Mouse (Mus musculus): ENCODE data around the gene 1700088E04Rik.

The 1700088E04Rik gene

GRCm38 (mm10) chr15:79103264-79103663, 37.8 kb downstream of the 1700088E04Rik start:
- no peak for ATAC-seq (ENCODE audit: insufficient number of reproducible peaks, low FRiP score, low TSS enrichment)

- no peak for ATAC-seq (ENCODE audit: insufficient number of reproducible peaks, low FRiP score, low TSS enrichment)
Observed at GRCm38 (mm10) chr15:79101531-79101930, 39.5 kb downstream of the 1700088E04Rik start.

- no peak for ATAC-seq (ENCODE audit: insufficient number of reproducible peaks, low FRiP score, low TSS enrichment)
Observed at GRCm38 (mm10) chr15:79100391-79100790, 40.7 kb downstream of the 1700088E04Rik start.

GRCm38 (mm10) chr15:79099456-79099855, 41.6 kb downstream of the 1700088E04Rik start:
- no peak for ATAC-seq (ENCODE audit: insufficient number of reproducible peaks, low FRiP score, low TSS enrichment)

- no peak for ATAC-seq (ENCODE audit: insufficient number of reproducible peaks, low FRiP score, low TSS enrichment)
Observed at GRCm38 (mm10) chr15:79098868-79099267, 42.2 kb downstream of the 1700088E04Rik start.

GRCm38 (mm10) chr15:79098220-79098619, 42.8 kb downstream of the 1700088E04Rik start:
- ATAC-seq (ENCODE audit: insufficient number of reproducible peaks, low FRiP score, low TSS enrichment) = no peak

GRCm38 (mm10) chr15:79097611-79098025, 43.4 kb downstream of the 1700088E04Rik start:
- ATAC-seq (ENCODE audit: insufficient number of reproducible peaks, low FRiP score, low TSS enrichment) = no peak

GRCm38 (mm10) chr15:79097135-79097534, 43.9 kb downstream of the 1700088E04Rik start:
- no peak for ATAC-seq (ENCODE audit: insufficient number of reproducible peaks, low FRiP score, low TSS enrichment)

- ATAC-seq (ENCODE audit: insufficient number of reproducible peaks, low FRiP score, low TSS enrichment) = no peak
Observed at GRCm38 (mm10) chr15:79096556-79096955, 44.5 kb downstream of the 1700088E04Rik start.

GRCm38 (mm10) chr15:79095483-79095882, 45.6 kb downstream of the 1700088E04Rik start:
- ATAC-seq (ENCODE audit: insufficient number of reproducible peaks, low FRiP score, low TSS enrichment) = no peak

GRCm38 (mm10) chr15:79093083-79093839, 47.8 kb downstream of the 1700088E04Rik start:
- no peak for ATAC-seq (ENCODE audit: insufficient number of reproducible peaks, low FRiP score, low TSS enrichment)

GRCm38 (mm10) chr15:79092284-79092683, 48.8 kb downstream of the 1700088E04Rik start:
- no peak for ATAC-seq (ENCODE audit: insufficient number of reproducible peaks, low FRiP score, low TSS enrichment)

- ATAC-seq (ENCODE audit: insufficient number of reproducible peaks, low FRiP score, low TSS enrichment) = no peak
Observed at GRCm38 (mm10) chr15:79079567-79079966, 61.5 kb downstream of the 1700088E04Rik start.
